Mouse (Mus musculus) spleen, adult 2 months (tissue): ENCODE data around the gene Htr6. TPM values are rescaled to one million over a fixed set of nuclear protein-coding genes. Genes with fewer than 3 reads are reported as not detected.

Experiments
- DNase-seq, 2 experiments: peaks; one replicate each; pipeline versions ENCODE4 v3.0.0 to v3.0.0-alpha.2; 2012 to 2021; ENCODE audit warnings: low spot score in 2 of 2, low read depth in 1 of 2
- H3K27ac ChIP-seq: fragments of 200-500 bp; 2 replicates; pipeline ENCODE4 v1.5.1; 2012; ENCODE audit warnings: low read length, inconsistent platforms; ENCODE audit not compliant: insufficient read depth
- H3K27me3 ChIP-seq: fragments of 200-500 bp; 2 replicates; pipeline ENCODE4 v1.6.1; 2012; ENCODE audit warnings: mild to moderate bottlenecking, moderate library complexity, low read length, inconsistent platforms; ENCODE audit not compliant: control insufficient read depth, insufficient read depth
- H3K36me3 ChIP-seq: fragments of 200-500 bp; 2 replicates; pipeline ENCODE4 v1.6.1; 2012; ENCODE audit warnings: mild to moderate bottlenecking, low read length, inconsistent platforms; ENCODE audit not compliant: control insufficient read depth, insufficient read depth
- H3K4me1 ChIP-seq: fragments of 200-500 bp; 2 replicates; pipeline ENCODE4 v1.6.1; 2011; ENCODE audit warnings: inconsistent platforms; ENCODE audit not compliant: control insufficient read depth, insufficient read depth, insufficient read length
- H3K4me3 ChIP-seq: fragments of 200-500 bp; 2 replicates; pipeline ENCODE4 v1.5.1; 2011; ENCODE audit warnings: mild to moderate bottlenecking, inconsistent platforms; ENCODE audit not compliant: insufficient read depth, insufficient read length; ENCODE audit errors: extremely low read depth
- CTCF ChIP-seq: fragments of 200-500 bp; IDR thresholded peaks from 2 replicates; pipeline ENCODE4 v1.5.1; 2011; ENCODE audit warnings: mild to moderate bottlenecking, inconsistent platforms; ENCODE audit not compliant: insufficient read depth, insufficient read length, insufficient replicate concordance; ENCODE audit errors: extremely low read depth
- POLR2A ChIP-seq: fragments of 200-500 bp; IDR thresholded peaks from 2 replicates; pipeline ENCODE4 v1.6.1; 2011; ENCODE audit warnings: low read depth, low read length, inconsistent platforms
- WGBS: fragments of 180-500 bp; shearing (Covaris S2); methylation state at CpG from one replicate; pipeline ENCODE4 v1.1.7; 2018; 5-methylcytosine and 5-hydroxymethylcytosine counted together
- polyA plus RNA-seq: library from polyadenylated mRNA; depleted of rRNA; stranded (reverse); fragments of >200 nt; gene quantifications from 2 replicates; pipeline ENCODE4 v1.2.3, GENCODE M21; 2012

Gene Htr6
- polyA plus RNA-seq, 1 experiment: not detected

GRCm38 (mm10) chr4:139080259-139080658, 4.9 kb upstream of the Htr6 start:
- Histone ChIP-seq H3K4me1 (no peaks in the 10 kb centered on the region; the same call in 1 of the 2 replicates), H3K36me3 (no peaks in the 10 kb centered on the region), H3K27me3 (peaks cover 3% of the 10 kb centered on the region; the same call in 1 of the 2 replicates), H3K27ac (no peak overlapping the region), H3K4me3 (no peak overlapping the region)
- no peak for DNase-seq
- TF ChIP-seq POLR2A (no peak), CTCF (no peak)
- 87% methylated on average over 7 of the region's 7 CpGs for WGBS

GRCm38 (mm10) chr4:139079439-139079838, 4.1 kb upstream of the Htr6 start:
- H3K4me1 ChIP-seq: no peaks in the 10 kb centered on the region; the same call in 1 of the 2 replicates
- no peak overlapping the region for H3K4me3 ChIP-seq
- H3K27ac ChIP-seq: no peak overlapping the region
- H3K27me3 ChIP-seq: peaks cover 7% of the 10 kb centered on the region; the same call in 1 of the 2 replicates
- no peak for DNase-seq
- no peaks in the 10 kb centered on the region for H3K36me3 ChIP-seq
- TF ChIP-seq POLR2A (no peak), CTCF (no peak)
- 84% methylated on average over 11 of the region's 11 CpGs for WGBS

- WGBS: 22% methylated on average over 4 of the region's 4 CpGs
- H3K27ac ChIP-seq: no peak overlapping the region
- TF ChIP-seq CTCF (no peak), POLR2A (no peak)
- no peak overlapping the region for H3K4me3 ChIP-seq
- peaks cover 7% of the 10 kb centered on the region; the same call in 1 of the 2 replicates for H3K27me3 ChIP-seq
- H3K4me1 ChIP-seq: no peaks in the 10 kb centered on the region; the same call in 1 of the 2 replicates
- DNase-seq: no peak
- no peaks in the 10 kb centered on the region for H3K36me3 ChIP-seq
These were observed 3.4 kb upstream of the Htr6 start for GRCm38 (mm10) chr4:139078726-139079125.

GRCm38 (mm10) chr4:139078313-139078712, 2.9 kb upstream of the Htr6 start:
- no peaks in the 10 kb centered on the region for H3K36me3 ChIP-seq
- no peak overlapping the region for H3K27ac ChIP-seq
- no peak overlapping the region for H3K4me3 ChIP-seq
- H3K27me3 ChIP-seq: peaks cover 7% of the 10 kb centered on the region; the same call in 1 of the 2 replicates
- H3K4me1 ChIP-seq: no peaks in the 10 kb centered on the region; the same call in 1 of the 2 replicates
- DNase-seq: no peak
- 34% methylated on average over 2 of the region's 2 CpGs for WGBS
- TF ChIP-seq CTCF: no peak
- TF ChIP-seq POLR2A: no peak

GRCm38 (mm10) chr4:139075915-139076314, 545 bp upstream of the Htr6 start:
- Histone ChIP-seq H3K4me3 (no peak overlapping the region), H3K27me3 (peaks cover 7% of the 10 kb centered on the region; the same call in 1 of the 2 replicates), H3K4me1 (no peaks in the 10 kb centered on the region; the same call in 1 of the 2 replicates), H3K36me3 (no peaks in the 10 kb centered on the region), H3K27ac (no peak overlapping the region)
- WGBS: 24% methylated on average over 5 of the region's 5 CpGs
- no peak for DNase-seq
- no peak for TF ChIP-seq POLR2A
- no peak for TF ChIP-seq CTCF

GRCm38 (mm10) chr4:139074060-139074459, 1.3 kb downstream of the Htr6 start:
- peaks cover 7% of the 10 kb centered on the region; the same call in 1 of the 2 replicates for H3K27me3 ChIP-seq
- no peak for DNase-seq
- H3K27ac ChIP-seq: no peak overlapping the region
- WGBS: 23% methylated on average over 29 of the region's 29 CpGs
- H3K4me1 ChIP-seq: no peaks in the 10 kb centered on the region; the same call in 1 of the 2 replicates
- TF ChIP-seq CTCF (no peak), POLR2A (no peak)
- no peaks in the 10 kb centered on the region for H3K36me3 ChIP-seq
- H3K4me3 ChIP-seq: no peak overlapping the region

- Histone ChIP-seq H3K4me3 (no peak overlapping the region), H3K27ac (no peak overlapping the region), H3K4me1 (no peaks in the 10 kb centered on the region), H3K36me3 (no peaks in the 10 kb centered on the region), H3K27me3 (no peaks in the 10 kb centered on the region)
- no peak for TF ChIP-seq CTCF
- TF ChIP-seq POLR2A: no peak
- WGBS: 32% methylated on average over 4 of the region's 4 CpGs
- no peak for DNase-seq
These were observed 7.1 kb downstream of the Htr6 start for GRCm38 (mm10) chr4:139068287-139068686.
